Mouse (Mus musculus): ENCODE data around the gene Thsd4.

DNA sequence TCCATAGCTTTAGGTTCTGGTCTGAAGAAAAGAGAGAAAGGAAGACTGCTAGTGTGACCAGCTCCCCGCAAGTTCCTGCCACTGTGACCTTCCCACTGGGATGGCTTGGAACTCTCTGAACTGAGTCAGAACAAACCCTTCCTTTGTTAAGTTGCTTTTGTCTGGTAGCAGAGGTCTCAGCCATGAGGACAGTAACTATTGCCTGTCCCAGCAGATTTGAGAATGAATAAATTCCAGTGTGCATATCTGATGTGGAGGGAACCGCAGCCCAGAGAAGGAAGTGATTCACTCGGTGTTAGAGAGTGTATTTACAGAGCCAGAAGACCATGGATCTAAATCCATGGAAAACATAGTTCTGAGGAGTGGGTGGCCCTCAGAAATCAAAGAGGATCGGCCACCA, 169.5 kb downstream of the Thsd4 start:
- TF ChIP-seq CTCF (IDR thresholded peaks at IDR 0.05; ENCODE audit: low read depth, low read length) (no peak), POLR2A (IDR thresholded peaks at IDR 0.05; ENCODE audit: extremely low read depth, insufficient read depth, low read length) (no peak)
